Mouse (Mus musculus) heart, postnatal 14 days (tissue): Measurements from ENCODE around the gene Megf8. TPM values are rescaled to one million over a fixed set of nuclear protein-coding genes. Genes with fewer than 3 reads are reported as not detected.

Experiments used
- DNase-seq, 2 experiments: peaks; one replicate each; pipeline ENCODE4 v3.0.0; 2021 to 2022
- intact Hi-C: fragments of 180-260 bp; cut with DNase I; formaldehyde crosslinking; loops from one replicate; pipeline ENCODE4 v1.15.1; 2025
- long read RNA-seq, 2 experiments: library from polyadenylated mRNA; stranded (forward); transcript quantifications; one replicate each; pipeline ENCODE4 v2.0.0; 2021
- total RNA-seq, 2 experiments: library from RNA; stranded (reverse); gene quantifications; 2 replicates each; pipeline ENCODE4 v1.2.3; 2021

Megf8 gene
- 10 to 100 TPM; 26.7 to 29.6 TPM for total RNA-seq
- long read RNA-seq, experiment 1, partial matches to known transcripts: 21 of 21 reads
- long read RNA-seq, experiment 1, other reads (novel, unspliced or antisense): 0 of 21 reads
- long read RNA-seq, experiment 2, partial matches to known transcripts: 12 of 13 reads
- long read RNA-seq, experiment 2, other reads (novel, unspliced or antisense): 1 of 13 reads

DNA sequence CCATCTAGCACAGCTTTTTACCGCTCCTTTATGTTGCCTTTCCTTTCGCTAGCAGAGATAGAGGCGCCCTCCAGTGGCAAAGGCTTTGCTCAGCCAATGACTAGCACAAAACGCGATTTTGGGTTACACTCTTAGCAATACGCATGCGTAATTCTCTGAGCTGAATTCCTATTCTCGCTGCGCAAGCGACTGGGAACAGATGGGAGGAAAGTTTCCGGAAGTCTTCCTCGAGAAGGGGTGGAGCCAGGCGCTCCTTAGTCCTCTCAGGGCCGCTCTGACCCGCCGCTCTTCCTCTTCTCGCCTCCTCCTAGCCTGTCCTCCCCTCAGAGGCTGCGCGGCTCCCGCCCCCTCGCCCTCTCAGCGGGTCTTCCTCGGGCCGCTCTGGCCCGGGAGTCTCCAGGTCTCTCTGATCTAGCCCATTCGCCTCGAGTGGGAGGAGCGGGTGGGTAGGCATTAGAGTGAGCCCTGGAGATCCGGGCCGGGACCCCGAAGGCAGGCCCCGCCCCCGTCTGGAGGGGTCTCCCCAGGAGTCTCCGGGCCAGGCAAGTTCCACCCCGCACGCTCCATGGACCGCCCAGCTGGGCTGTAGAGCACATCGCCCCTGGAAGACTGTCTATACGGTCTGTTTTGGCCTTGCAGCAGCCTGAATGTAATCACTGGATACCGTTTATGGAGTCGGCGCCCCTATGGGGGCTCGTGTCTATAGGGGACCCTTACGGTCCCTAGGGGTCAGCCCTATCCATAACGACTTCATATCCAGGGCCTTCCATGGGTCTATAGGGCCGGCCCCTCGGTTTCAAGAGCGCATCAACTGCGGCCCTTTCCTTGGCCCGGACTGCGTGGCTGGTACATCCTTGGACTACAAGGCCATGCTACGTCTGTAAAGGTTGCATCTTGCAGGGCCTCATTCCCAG, at the start of gene Megf8:
TSS of gene Megf8 (plus strand) at position 633 of the 914 bp plus-strand sequence.
- intact Hi-C loops: loop anchor here (2.0 to 10.0 kb wide), 3 partner anchors 34 to 342 kb away; partner anchors contain the start of gene Rabac1
- DNase-seq: peak; percentile 92 to 96

DNA sequence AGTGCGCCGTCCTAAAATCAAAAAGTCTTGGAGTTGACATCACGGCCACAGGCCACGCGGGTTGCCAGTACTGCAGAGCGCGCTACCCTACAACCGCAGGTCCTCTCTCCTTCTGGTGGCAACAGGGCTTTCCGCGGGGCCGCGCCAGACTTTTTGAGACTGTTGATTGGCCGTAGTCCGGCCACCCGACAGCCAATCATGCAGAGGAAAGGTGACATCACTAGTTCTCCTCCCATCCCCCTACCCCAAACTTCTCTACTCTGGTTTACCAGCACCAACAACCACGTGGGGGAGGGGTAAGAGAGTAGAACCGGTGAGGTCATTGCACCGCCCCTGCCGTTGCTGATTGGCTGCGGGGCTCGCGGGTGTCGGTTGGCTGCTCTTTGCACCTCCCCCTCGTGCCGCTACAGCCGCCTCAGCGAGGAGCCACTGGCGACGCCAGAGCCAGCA, 49.6 kb upstream of the Megf8 start, which contains the start of gene Cic:
TSS of gene Cic (plus strand) at position 404 of the 450 bp plus-strand sequence.
- intact Hi-C loops: loop anchor here (2.0 kb wide), 1 partner anchor 15 kb away; no protein-coding TSS in a partner anchor
- DNase-seq: peak; percentile 96 to 98

DNA sequence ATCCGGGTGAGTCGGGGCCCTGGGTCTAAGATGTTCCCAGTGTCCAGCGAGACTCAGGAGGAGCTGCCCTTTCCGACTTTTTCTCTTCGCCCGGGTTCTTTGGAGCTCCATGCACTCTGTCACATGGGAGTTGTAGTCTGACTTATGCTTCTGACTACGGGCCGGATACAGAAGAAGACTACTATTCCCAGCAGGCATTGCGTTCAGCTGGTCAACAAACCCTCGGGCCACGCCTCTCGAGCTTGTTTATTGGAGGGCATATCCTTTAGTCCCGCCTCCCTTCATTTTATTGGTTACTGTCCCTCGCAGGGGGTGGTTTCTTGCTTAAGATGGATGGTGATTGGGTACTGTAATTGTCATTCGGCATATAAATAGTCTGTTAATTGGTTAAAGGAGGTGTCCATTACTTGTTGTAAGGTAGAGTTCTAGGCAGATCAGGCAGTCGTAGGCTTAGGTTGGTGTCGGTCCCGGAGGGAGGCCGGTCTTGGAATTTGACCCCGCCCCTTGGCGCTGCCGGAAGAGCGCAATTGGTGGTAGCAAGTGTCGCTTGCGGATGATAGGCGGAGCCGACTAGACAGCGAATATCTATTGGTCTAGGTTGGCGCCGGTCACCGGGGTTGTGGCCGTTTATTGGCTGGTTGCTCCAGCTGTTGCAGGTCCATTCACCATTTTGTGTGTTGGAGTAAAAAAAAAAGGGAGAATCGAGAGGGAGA, 49.1 kb upstream of the Megf8 start:
- intact Hi-C loops: loop anchor here (2.0 kb wide), 1 partner anchor 15 kb away; no protein-coding TSS in a partner anchor

DNA sequence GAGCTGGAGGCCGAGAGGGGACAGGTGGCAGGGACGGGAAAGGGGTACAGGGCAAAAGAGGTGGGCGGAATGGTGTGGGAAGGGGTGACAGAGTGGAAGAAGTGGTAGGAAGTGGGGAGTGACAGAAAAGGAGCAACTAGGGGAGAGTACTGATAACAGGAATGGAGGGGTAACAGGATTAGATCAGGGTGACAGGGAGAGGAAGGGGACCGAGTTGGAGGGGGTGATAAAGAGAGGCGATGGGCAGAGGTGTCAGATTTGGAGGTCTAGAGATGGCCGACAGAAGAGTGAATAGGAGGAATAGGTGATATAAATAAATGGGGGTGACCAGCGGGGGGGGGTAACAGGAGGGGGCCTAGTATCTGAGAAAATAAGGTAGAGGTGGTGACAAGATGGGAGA, 48.4 kb upstream of the Megf8 start:
- no peak for DNase-seq
- intact Hi-C loops: no loop called here

More for the DNA sequence above, 49.1 kb upstream of the Megf8 start:
- peak; percentile 98 to 99 for DNase-seq

DNA sequence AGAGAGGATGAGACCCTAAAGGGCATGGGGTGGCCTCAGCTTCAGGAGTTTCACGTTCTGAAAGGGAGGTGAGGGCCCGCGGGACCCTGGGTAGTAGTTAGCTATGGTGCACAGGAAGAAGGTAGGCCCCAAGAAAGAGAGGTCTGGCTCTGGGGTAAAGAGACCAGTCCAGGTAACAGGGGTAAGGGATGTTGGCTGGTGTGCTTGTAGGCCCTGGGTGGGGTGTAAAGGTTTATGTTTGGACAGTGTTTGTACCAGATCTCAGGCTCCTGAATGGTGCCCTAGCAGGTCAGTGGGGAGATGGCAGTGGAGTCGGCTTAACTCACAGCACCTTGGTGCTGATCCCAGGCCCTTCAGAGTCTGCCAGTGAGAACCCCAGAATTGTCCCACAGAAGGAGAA, 47.9 kb upstream of the Megf8 start:
- intact Hi-C loops: no loop called here
- no peak for DNase-seq

DNA sequence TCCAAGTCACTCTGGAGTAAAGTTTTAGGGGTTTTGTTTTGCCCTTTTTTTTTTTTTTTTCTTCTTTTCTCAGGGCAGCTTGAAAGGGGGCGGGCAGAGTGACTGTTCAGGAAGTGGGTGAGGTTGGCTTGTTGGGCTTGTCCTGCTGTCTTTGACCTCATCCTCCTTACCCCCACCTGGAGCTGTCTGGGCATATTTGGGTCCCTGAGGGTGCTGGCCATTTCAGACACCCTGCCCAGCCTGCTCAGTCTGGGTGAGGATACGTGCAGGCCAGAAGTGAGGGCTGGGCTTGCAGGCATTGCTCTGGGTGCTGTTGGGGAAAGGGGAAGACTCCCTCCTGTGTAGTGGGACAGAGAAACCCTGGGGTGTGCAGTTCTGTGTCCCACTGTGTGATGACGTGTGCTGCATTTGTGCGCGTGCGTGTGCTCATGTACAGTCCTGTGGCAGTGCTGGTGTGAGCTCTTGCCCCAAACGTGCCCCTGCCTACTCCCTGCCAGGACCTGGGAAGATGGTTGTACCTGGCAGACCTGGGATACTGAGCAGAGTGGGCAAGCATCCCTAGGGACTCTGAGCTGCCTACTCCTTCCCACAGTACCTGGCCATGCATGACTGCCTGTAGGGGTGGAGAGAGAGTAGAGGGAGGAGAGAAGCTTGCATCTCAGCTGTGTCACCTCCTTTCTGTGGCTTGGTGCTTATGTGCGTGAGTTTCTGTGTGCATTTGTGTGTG, 47.3 kb upstream of the Megf8 start:
- intact Hi-C loops: no loop called here
- peak in 1 of 2 experiments; percentile 5 for DNase-seq

DNA sequence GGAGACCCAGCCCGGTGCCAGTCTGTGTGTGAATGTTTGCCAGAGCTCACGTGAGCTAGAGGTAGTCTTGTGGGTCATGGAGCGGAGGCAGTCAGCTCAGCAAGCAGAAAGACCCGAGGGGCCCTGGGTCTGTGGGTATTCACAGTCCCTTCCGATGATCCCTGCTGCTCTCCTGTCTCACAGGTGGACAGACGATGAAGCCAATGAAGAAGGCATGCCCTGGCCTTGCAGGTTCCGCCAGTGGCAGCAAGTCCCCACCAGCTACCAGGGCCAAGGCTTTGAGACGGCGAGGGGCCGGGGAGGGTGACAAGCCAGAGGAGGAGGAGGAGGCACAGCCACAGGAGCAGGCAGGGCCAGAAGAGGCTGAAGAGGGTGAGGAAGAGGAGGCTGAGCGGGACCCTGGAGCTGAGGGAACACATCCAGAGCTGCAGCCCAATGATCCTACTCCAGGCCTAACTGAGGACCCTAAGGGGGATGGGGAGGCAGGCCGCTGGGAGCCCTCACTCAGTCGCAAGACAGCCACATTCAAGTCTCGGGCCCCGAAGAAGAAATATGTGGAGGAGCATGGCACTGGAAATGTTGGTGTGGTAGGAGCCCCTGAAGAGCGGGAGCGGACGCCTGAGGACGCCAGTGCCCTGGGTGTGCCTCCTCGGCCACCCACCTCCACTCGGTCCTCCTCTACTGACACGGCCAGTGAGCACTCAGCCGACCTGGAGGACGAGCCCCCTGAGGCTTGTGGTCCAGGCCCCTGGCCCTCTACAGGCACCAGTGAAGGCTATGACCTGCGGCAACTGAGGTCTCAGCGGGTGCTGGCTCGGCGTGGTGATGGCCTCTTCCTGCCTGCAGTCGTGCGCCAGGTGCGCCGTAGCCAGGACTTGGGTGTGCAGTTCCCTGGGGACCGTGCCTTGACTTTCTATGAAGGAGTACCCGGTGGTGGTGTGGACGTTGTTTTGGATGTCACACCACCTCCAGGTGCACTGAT, 46.0 kb upstream of the Megf8 start:
- peak in 1 of 2 experiments; percentile 1 for DNase-seq
- intact Hi-C loops: no loop called here

DNA sequence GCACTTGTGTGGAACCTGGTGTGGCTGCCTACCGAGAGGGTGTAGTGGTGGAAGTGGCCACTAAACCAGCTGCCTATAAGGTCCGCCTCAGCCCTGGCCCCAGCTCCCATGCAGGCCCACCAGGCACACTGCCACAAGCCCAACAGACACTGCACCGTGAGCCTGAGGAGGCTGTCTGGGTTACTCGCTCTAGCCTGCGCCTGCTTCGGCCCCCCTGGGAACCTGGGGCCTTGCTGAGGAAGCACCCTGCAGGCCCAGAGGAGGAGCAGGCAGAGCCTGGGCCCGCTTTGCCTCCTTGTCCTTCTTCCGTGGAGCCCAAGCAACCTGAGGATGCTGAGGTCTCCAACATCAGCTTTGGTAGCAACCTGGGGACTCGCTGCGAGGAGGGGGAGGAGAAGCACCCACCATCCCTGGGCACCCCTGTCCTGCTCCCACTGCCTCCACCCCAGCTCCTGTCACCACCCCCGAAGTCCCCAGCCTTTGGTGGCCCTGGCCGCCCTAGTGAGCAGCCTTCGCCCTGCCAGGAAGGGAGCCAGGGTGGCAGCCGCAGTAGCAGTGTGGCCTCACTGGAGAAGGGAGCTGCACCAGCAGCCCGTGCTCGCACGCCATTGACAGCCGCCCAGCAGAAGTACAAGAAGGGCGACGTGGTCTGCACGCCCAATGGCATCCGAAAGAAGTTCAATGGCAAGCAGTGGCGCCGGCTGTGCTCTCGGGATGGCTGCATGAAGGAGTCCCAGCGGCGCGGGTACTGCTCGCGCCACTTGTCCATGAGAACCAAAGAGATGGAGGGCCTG, 45.1 kb upstream of the Megf8 start:
- peak in 1 of 2 experiments; percentile 2 for DNase-seq
- intact Hi-C loops: no loop called here

DNA sequence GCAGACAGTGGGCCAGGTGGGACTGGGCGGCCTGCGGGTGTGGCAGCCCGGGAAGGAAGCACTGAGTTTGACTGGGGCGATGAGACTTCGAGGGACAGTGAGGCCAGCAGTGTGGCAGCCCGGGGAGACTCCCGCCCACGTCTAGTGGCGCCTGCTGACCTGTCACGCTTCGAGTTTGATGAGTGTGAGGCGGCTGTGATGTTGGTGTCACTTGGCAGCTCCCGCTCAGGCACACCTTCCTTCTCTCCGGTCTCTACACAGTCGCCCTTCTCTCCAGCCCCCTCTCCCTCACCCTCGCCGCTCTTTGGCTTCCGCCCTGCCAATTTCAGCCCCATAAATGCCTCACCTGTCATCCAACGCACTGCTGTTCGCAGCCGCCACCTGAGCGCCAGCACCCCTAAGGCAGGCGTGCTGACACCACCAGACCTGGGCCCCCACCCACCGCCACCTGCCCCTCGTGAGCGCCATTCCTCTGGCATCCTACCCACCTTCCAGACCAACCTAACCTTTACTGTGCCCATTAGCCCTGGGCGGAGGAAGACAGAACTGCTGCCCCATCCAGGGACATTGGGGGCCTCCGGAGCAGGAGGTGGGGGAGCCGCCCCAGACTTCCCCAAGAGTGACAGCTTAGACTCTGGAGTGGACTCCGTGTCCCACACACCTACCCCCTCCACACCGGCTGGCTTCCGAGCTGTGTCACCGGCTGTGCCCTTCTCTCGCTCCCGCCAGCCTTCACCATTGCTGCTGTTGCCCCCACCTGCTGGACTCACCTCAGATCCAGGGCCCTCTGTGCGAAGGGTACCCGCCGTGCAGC, 44.3 kb upstream of the Megf8 start:
- peak in 1 of 2 experiments; percentile 3 for DNase-seq
- intact Hi-C loops: no loop called here

DNA sequence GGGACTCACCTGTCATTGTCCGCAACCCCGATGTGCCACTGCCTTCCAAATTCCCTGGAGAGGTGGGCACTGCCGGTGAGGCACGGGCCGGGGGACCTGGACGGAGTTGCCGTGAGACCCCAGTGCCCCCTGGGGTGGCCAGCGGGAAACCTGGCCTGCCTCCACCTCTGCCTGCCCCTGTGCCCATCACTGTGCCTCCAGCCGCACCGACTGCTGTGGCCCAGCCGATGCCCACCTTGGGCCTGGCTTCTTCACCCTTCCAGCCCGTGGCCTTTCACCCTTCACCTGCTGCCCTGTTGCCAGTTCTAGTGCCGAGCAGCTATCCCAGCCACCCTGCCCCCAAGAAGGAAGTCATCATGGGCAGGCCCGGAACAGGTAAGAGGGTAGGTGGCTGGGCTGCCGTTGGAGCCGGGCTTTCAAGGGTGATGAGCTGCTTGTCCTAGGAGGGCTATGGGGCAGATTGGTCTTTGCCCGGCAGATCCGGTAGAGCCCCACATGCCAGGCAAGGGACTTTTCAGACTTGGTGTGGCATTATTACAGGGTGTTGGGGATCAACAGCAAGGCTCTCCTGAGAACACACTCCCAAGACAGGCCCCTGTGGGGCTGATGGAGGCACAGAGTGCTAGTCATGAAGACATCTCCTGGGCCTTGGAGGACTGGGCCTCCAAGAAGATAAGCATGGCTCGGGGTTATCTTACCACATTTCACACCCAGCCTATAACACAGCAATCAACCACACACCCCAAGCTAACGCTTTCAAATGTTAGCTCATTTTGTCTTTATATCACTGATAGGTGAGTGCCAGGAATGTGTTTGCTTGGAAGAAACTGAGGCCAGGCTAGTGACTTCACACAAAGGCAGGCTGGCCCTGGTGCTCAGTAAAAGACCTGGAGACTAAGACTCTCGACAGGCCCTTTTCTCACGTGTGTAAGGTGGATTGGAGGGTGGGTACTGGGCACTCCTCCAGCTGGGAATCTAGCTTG, 43.4 kb upstream of the Megf8 start:
- intact Hi-C loops: loop anchor here (1.0 kb wide), 1 partner anchor 13 kb away; no protein-coding TSS in a partner anchor
- DNase-seq: peak in 1 of 2 experiments; percentile 1

DNA sequence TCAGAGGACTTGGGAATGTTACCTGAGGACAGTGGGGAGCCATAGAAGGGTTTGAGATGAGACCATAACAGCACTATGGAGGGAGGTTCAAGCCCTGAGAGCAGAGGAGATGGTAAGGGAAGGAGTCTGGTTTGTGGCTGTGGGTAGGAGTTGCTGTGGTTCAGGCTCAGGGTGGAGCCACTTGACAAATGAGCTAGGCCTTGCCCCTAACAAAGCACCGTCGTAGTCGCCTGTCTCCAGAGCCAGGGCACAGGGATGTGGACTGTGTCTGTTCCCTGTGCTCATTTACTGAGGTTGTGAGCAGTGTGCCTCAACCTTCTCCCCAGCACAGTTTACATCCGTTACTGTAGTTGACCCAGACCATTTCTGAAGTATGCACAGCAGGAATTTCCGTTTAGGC, 42.4 kb upstream of the Megf8 start:
- intact Hi-C loops: loop anchor here (1.0 kb wide), 1 partner anchor 14 kb away; no protein-coding TSS in a partner anchor
- DNase-seq: peak in 1 of 2 experiments; percentile 2

DNA sequence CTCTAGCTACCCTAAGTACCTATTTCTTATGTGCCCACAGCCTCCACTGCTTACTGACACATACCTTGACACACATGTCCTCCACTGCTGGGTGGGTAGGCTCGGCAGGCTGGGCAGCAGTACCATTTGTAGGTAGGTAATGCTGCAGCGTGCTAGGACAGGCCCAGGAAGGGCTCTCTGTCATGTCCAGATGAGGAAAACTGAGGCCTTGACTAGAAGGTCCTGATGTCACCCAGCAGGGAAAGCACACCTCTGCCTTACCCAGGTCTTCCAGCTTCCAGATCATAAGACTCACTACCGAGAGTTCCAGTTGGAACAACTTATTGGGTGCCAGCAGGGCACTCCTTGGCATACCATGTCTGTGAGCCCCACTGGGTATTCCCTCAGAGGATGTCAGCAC, 42.0 kb upstream of the Megf8 start:
- DNase-seq: peak in 1 of 2 experiments; percentile 5
- intact Hi-C loops: loop anchor here (1.0 kb wide), 1 partner anchor 15 kb away; no protein-coding TSS in a partner anchor

DNA sequence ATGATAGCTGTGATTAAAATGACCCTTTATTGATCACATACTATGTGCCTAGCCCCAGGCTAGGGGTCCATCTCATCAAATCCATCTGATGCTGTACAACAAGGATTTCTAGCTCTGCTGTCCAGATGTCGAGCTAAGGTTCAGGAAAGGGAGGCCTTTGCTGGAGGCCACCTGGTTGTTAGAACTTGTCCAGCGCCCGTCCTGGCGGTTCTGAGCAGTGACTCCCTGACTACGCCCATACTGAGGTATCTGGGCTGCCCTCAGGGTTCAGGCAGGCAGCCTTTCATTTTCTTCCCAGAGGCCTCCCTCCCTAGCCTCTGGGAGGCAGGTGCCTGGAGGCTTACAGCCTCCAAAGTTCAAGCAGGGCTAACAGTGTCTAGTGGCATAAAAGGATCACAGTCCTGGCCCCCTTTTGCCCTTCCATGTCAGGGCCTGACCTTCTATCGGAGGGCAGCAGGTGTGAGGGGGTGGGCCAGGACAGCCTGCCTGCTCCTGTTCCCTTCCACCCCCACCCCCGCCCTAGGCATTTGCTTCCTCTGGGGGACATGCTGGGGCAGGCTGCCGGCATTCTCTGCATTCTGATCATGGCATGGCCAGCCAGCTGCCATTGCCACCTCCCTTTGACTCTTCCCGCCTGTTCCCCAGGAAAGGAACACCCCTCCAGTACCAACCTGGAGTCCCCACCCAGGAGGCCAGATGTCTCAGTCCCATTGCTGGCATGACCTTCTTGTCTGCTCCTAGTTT, 41.2 kb upstream of the Megf8 start:
- intact Hi-C loops: no loop called here
- DNase-seq: peak in 1 of 2 experiments; percentile 40

DNA sequence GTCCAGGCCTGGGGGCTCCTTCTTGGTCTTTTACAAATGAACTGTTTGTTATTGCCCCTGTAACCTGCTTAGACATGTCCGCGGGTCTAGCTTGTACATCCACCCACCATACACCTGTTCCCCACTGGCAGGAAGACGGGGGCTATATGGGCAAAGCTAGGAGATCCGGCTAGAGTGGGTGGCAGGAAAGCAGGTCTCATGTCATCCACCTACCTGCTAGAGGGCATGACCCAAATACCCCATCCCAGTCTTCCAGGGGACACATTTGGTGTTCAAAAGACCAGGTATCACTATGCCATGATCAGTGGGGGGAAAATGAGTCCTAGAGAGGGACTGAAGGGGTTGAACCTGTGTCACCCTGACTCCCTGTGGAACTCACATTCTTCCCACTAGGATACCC, 39.6 kb upstream of the Megf8 start:
- intact Hi-C loops: loop anchor here (1.0 kb wide), 1 partner anchor 36 kb away; no protein-coding TSS in a partner anchor
- peak in 1 of 2 experiments; percentile 4 for DNase-seq

DNA sequence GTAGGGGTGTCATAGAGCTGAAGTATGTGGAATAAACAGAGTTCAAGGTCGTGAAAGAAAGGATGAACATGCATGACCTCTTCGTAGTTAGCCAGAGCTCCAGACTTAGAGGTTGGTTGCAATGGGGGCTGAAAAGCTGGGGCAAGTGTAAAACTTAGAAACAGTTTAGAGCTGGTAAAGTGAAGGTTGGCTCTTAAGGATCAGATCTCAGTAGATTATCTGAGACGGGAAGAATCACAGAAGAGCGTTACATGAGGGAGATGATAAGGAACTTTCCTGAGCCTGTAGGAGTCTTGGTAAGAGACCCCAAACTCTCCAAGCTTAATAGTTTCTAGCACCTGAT, 39.0 kb upstream of the Megf8 start:
- DNase-seq: no peak
- intact Hi-C loops: loop anchor here (1.0 kb wide), 2 partner anchors 29 to 37 kb away; no protein-coding TSS in a partner anchor
